In genomic region chr1:135583081-135583677, GRCm38 (mm10) we compare ENCODE assay signal across 9 mouse cellular contexts. TPM values are rescaled to one million over a fixed set of nuclear protein-coding genes. Genes with fewer than 3 reads are reported as not detected.
DNase-seq lines count a peak whose midpoint lies in the region; ATAC-seq lines count a peak whose summit lies in the region.
"Had no signal": no experiment of that assay in that cellular context is flagged by ENCODE, and none has a peak within 500 bp of the region (broad histone marks: within the 10 kb centered on the region; RNA-seq: fewer than 3 reads in every experiment).

No protein-coding gene starts in this region.

- 3% methylated on average over 15 of the region's 15 CpGs for WGBS in forebrain, embryonic 14.5 days
- 1% methylated on average over 15 of the region's 15 CpGs for WGBS in midbrain, embryonic 13.5 days

- H3K4me3 ChIP-seq in forebrain, embryonic 14.5 days (ENCODE audit: low read depth, low read length): peak overlapping the region; percentile 66
- peak overlapping the region; percentile 73 for H3K4me3 ChIP-seq in midbrain, embryonic 13.5 days (replicated peaks)

- peak overlapping the region; percentile 77 for H3K4me2 ChIP-seq in forebrain, embryonic 14.5 days (ENCODE audit: low read length)
- H3K4me2 ChIP-seq in midbrain, embryonic 13.5 days (replicated peaks): peak overlapping the region; percentile 80

- no peaks in the 10 kb centered on the region for H3K9me3 ChIP-seq in forebrain, embryonic 14.5 days (replicated peaks; ENCODE audit: control insufficient read depth, low read length)
- no peaks in the 10 kb centered on the region for H3K9me3 ChIP-seq in midbrain, embryonic 13.5 days
- H3K9me3 ChIP-seq: G1E had no signal

- no peaks in the 10 kb centered on the region for H3K27me3 ChIP-seq in forebrain, embryonic 14.5 days (replicated peaks; ENCODE audit: control insufficient read depth, insufficient read depth, low read length)
- H3K27me3 ChIP-seq in midbrain, embryonic 13.5 days: no peaks in the 10 kb centered on the region

- peak; percentile 45 for ATAC-seq in forebrain, embryonic 14.5 days
- peak; percentile 62 for ATAC-seq in midbrain, embryonic 13.5 days

- peak overlapping the region; percentile 87 for H3K9ac ChIP-seq in forebrain, embryonic 14.5 days (ENCODE audit: low read length)
- H3K9ac ChIP-seq in midbrain, embryonic 13.5 days (replicated peaks): peak overlapping the region; percentile 88

- intact Hi-C loops in heart, postnatal 10 days (cut with DNase I): no loop called here

- H3K4me1 ChIP-seq in forebrain, embryonic 14.5 days (ENCODE audit: control insufficient read depth, insufficient read depth, low read length): peaks cover 44% of the 10 kb centered on the region
- H3K4me1 ChIP-seq in midbrain, embryonic 13.5 days (replicated peaks): peaks cover 70% of the 10 kb centered on the region

- peak overlapping the region; percentile 86 for H3K27ac ChIP-seq in forebrain, embryonic 14.5 days (ENCODE audit: low read depth, low read length)
- H3K27ac ChIP-seq in midbrain, embryonic 13.5 days: peak overlapping the region; percentile 92

- H3K36me3 ChIP-seq in forebrain, embryonic 14.5 days (ENCODE audit: control insufficient read depth, insufficient read depth, low read length): no peaks in the 10 kb centered on the region
- no peaks in the 10 kb centered on the region for H3K36me3 ChIP-seq in midbrain, embryonic 13.5 days
- H3K36me3 ChIP-seq: G1E had no signal

- DNase-seq in kidney, postnatal 25 days: peak; percentile 9 to 53
- DNase-seq in kidney, adult 11 months: no peak
- DNase-seq in forebrain, embryonic 14.5 days (ENCODE audit: low spot score): peak; percentile 63
- peak; percentile 45 to 59 for DNase-seq in heart, postnatal 10 days
- peak; percentile 60 to 72 for DNase-seq in left cerebral cortex, adult 18-20 months (ENCODE audit: low spot score in 2 of 2)
- DNase-seq in telencephalon, adult 2 months (ENCODE audit: low read depth, low spot score): peak; percentile 79
- no peak for DNase-seq in adrenal gland, adult 18-20 months (ENCODE audit: low spot score in 2 of 2)

RNA-seq across cellular contexts. Expression of gene Nav1, which starts 23.9 kb away (rescaled TPM):
- polyA plus RNA-seq in forebrain, embryonic 14.5 days (2014; fragmentation: Nextera tagmentation; extraction: Ambion mirVana): 26.1 and 38.3 TPM in 2 replicates
- 10 to 100 TPM; 34.3 to 42.8 TPM for total RNA-seq in heart, postnatal 10 days (2021)
- total RNA-seq in left cerebral cortex, adult 18-20 months (2021): 10 to 100 TPM; 42.5 to 48.0 TPM
- polyA plus RNA-seq in midbrain, embryonic 13.5 days (2015; fragmentation: Nextera tagmentation; extraction: Ambion mirVana): 38.0 and 38.1 TPM in 2 replicates
- total RNA-seq in adrenal gland, adult 18-20 months (2021): 10 to 100 TPM; 11.2 to 15.3 TPM
- polyA plus RNA-seq: G1E had no signal

Comparison
In these comparisons a context has a peak if more than half of its experiments do, and no peak if none do; other contexts are left out.
1. DNase-seq: peak in kidney, postnatal 25 days (2 of 2), forebrain, embryonic 14.5 days (single experiment), heart, postnatal 10 days (2 of 2), left cerebral cortex, adult 18-20 months (2 of 2) and telencephalon, adult 2 months (single experiment); none in kidney, adult 11 months (single experiment) and adrenal gland, adult 18-20 months (0 of 2).